Mouse (Mus musculus): ENCODE data around the gene Gramd2.

Gramd2 gene

GRCm38 (mm10) chr9:59667904-59668303 lies 12.0 kb upstream of the Gramd2 start:
- no peak for DNase-seq (ENCODE audit: low read depth, low spot score)

- no peak for DNase-seq (ENCODE audit: low read depth, low spot score)
Observed at GRCm38 (mm10) chr9:59668473-59668872, 11.5 kb upstream of the Gramd2 start.

- no peak for DNase-seq (ENCODE audit: low read depth, low spot score)
Observed at GRCm38 (mm10) chr9:59669172-59669571, 10.8 kb upstream of the Gramd2 start.

GRCm38 (mm10) chr9:59672195-59672894 lies 7.6 kb upstream of the Gramd2 start:
- no peak for DNase-seq (ENCODE audit: low read depth, low spot score)

- no peak for DNase-seq (ENCODE audit: low read depth, low spot score)
Observed at GRCm38 (mm10) chr9:59673427-59673826, 6.5 kb upstream of the Gramd2 start.

- DNase-seq (ENCODE audit: low read depth, low spot score) = no peak
Observed at GRCm38 (mm10) chr9:59675598-59675997, 4.3 kb upstream of the Gramd2 start.

GRCm38 (mm10) chr9:59678313-59678712 lies 1.6 kb upstream of the Gramd2 start:
- DNase-seq (ENCODE audit: low read depth, low spot score) = no peak

GRCm38 (mm10) chr9:59680534-59680875 lies 561 bp downstream of the Gramd2 start:
- DNase-seq (ENCODE audit: low read depth, low spot score) = no peak

- DNase-seq (ENCODE audit: low read depth, low spot score) = no peak
Observed at GRCm38 (mm10) chr9:59684020-59684419, 4.1 kb downstream of the Gramd2 start.

- DNase-seq (ENCODE audit: low read depth, low spot score) = peak; percentile 89
Observed at GRCm38 (mm10) chr9:59687416-59688046, 7.6 kb downstream of the Gramd2 start.

- DNase-seq (ENCODE audit: low read depth, low spot score) = peak; percentile 79
Observed at GRCm38 (mm10) chr9:59691635-59692094, 11.7 kb downstream of the Gramd2 start.

- peak; percentile 54 for DNase-seq (ENCODE audit: low read depth, low spot score)
Observed at GRCm38 (mm10) chr9:59692145-59692544, 12.2 kb downstream of the Gramd2 start.

GRCm38 (mm10) chr9:59694571-59695450 lies 14.9 kb downstream of the Gramd2 start:
- no peak for DNase-seq (ENCODE audit: low read depth, low spot score)

GRCm38 (mm10) chr9:59695451-59695813 lies 15.5 kb downstream of the Gramd2 start:
- no peak for DNase-seq (ENCODE audit: low read depth, low spot score)

- no peak for DNase-seq (ENCODE audit: low read depth, low spot score)
Observed at GRCm38 (mm10) chr9:59696381-59696780, 16.4 kb downstream of the Gramd2 start.

GRCm38 (mm10) chr9:59701094-59701493 lies 21.1 kb downstream of the Gramd2 start:
- no peak for DNase-seq (ENCODE audit: low read depth, low spot score)

- DNase-seq (ENCODE audit: low read depth, low spot score) = no peak
Observed at GRCm38 (mm10) chr9:59703099-59703498, 23.2 kb downstream of the Gramd2 start.

- no peak for DNase-seq (ENCODE audit: low read depth, low spot score)
Observed at GRCm38 (mm10) chr9:59706850-59707825, 27.2 kb downstream of the Gramd2 start.

- no peak for DNase-seq (ENCODE audit: low read depth, low spot score)
Observed at GRCm38 (mm10) chr9:59709225-59709624, 29.3 kb downstream of the Gramd2 start.

GRCm38 (mm10) chr9:59716275-59716898 lies 36.4 kb downstream of the Gramd2 start:
- DNase-seq (ENCODE audit: low read depth, low spot score) = no peak

GRCm38 (mm10) chr9:59718237-59718636 lies 38.3 kb downstream of the Gramd2 start:
- DNase-seq (ENCODE audit: low read depth, low spot score) = no peak
